Mouse (Mus musculus) forebrain, embryonic 15.5 days (tissue): ENCODE measurements around the gene Susd1. TPM values are rescaled to one million over a fixed set of nuclear protein-coding genes. Genes with fewer than 3 reads are reported as not detected.

Experiments used
- ATAC-seq: fragments of 200-750 bp; cut with Nextera tagmentation; replicated peaks from 2 replicates; pipeline ENCODE4 v1.8.0; 2017; ENCODE audit warnings: mild to moderate bottlenecking, moderate TSS enrichment, moderate library complexity
- H3K27ac ChIP-seq: fragments of 300-500 bp; sonication (generic); replicated peaks from 2 replicates; pipeline ENCODE4 v1.5.1; 2015; ENCODE audit warnings: mild to moderate bottlenecking, inconsistent platforms
- H3K27me3 ChIP-seq: fragments of 300-500 bp; sonication (generic); 2 replicates; pipeline ENCODE4 v1.6.1; 2015; ENCODE audit warnings: inconsistent platforms
- H3K36me3 ChIP-seq: fragments of 300-500 bp; sonication (generic); 2 replicates; pipeline ENCODE4 v1.6.1; 2015; ENCODE audit warnings: mild to moderate bottlenecking, inconsistent platforms
- H3K4me1 ChIP-seq: fragments of 300-500 bp; sonication (generic); 2 replicates; pipeline ENCODE4 v1.6.1; 2015; ENCODE audit warnings: inconsistent platforms
- H3K4me2 ChIP-seq: fragments of 300-500 bp; sonication (generic); replicated peaks from 2 replicates; pipeline ENCODE4 v1.6.1; 2015; ENCODE audit warnings: mild to moderate bottlenecking, inconsistent platforms
- H3K4me3 ChIP-seq: fragments of 300-500 bp; sonication (generic); 2 replicates; pipeline ENCODE4 v1.5.1; 2015; ENCODE audit warnings: mild to moderate bottlenecking, inconsistent platforms
- H3K9ac ChIP-seq: fragments of 300-500 bp; sonication (generic); replicated peaks from 2 replicates; pipeline ENCODE4 v1.6.1; 2015; ENCODE audit warnings: mild to moderate bottlenecking, inconsistent platforms
- H3K9me3 ChIP-seq: fragments of 300-500 bp; sonication (generic); 2 replicates; pipeline ENCODE4 v1.6.1; 2016; ENCODE audit warnings: inconsistent platforms
- WGBS: fragments of 180-500 bp; shearing (Covaris S2); methylation state at CpG from one replicate; pipeline ENCODE4 v1.1.7; 2015; ENCODE audit warnings: mixed read lengths; 5-methylcytosine and 5-hydroxymethylcytosine counted together
- polyA plus RNA-seq: library from polyadenylated mRNA; unstranded; fragments of >200 nt; fragmentation: Nextera tagmentation; extraction: Ambion mirVana; gene quantifications from 2 replicates; pipeline ENCODE4 v1.2.1, GENCODE M21; 2015

The Susd1 gene
- polyA plus RNA-seq, 1 experiment from 2014 or later: 0.90 TPM

- ATAC-seq: no peak
- Histone ChIP-seq H3K4me2 (no peak overlapping the region), H3K9me3 (no peaks in the 10 kb centered on the region), H3K4me1 (no peaks in the 10 kb centered on the region), H3K9ac (no peak overlapping the region), H3K27me3 (0 out of 2 replicates have a peak, but pooled peaks cover 3% of the 10 kb centered on the region), H3K4me3 (no peak overlapping the region), H3K27ac (no peak overlapping the region), H3K36me3 (no peaks in the 10 kb centered on the region)
- WGBS: 94% methylated on average over 2 of the region's 2 CpGs
Measured at GRCm38 (mm10) chr4:59395528-59395927, 42.9 kb downstream of the Susd1 start.

- Histone ChIP-seq H3K27me3 (0 out of 2 replicates have a peak, but pooled peaks cover 3% of the 10 kb centered on the region), H3K36me3 (no peaks in the 10 kb centered on the region), H3K27ac (no peak overlapping the region), H3K9me3 (no peaks in the 10 kb centered on the region), H3K9ac (no peak overlapping the region), H3K4me1 (peaks cover 2% of the 10 kb centered on the region), H3K4me2 (no peak overlapping the region), H3K4me3 (no peak overlapping the region)
- 98% methylated on average over 2 of the region's 2 CpGs for WGBS
- ATAC-seq: no peak
Measured at GRCm38 (mm10) chr4:59394155-59394554, 44.3 kb downstream of the Susd1 start.

- WGBS: 4% methylated on average over 13 of the region's 13 CpGs
- Histone ChIP-seq H3K27ac (peak overlapping the region; percentile 3; the same call in 1 of the 2 replicates), H3K4me2 (peak overlapping the region; percentile 36), H3K36me3 (no peaks in the 10 kb centered on the region), H3K27me3 (0 out of 2 replicates have a peak, but pooled peaks cover 5% of the 10 kb centered on the region), H3K9ac (0 out of 2 replicates have a peak overlapping the region, but pooled peaks have one; percentile 27), H3K4me1 (peaks cover 25% of the 10 kb centered on the region), H3K9me3 (no peaks in the 10 kb centered on the region), H3K4me3 (peak overlapping the region; percentile 16)
- ATAC-seq: peak; percentile 75
Measured at GRCm38 (mm10) chr4:59388447-59389030, 49.9 kb downstream of the Susd1 start.

- Histone ChIP-seq H3K36me3 (no peaks in the 10 kb centered on the region), H3K27ac (no peak overlapping the region), H3K4me2 (no peak overlapping the region), H3K27me3 (0 out of 2 replicates have a peak, but pooled peaks cover 5% of the 10 kb centered on the region), H3K9me3 (no peaks in the 10 kb centered on the region), H3K4me3 (no peak overlapping the region), H3K9ac (no peak overlapping the region), H3K4me1 (peaks cover 30% of the 10 kb centered on the region)
- WGBS: 59% methylated on average over 13 of the region's 13 CpGs
- ATAC-seq: no peak
Measured at GRCm38 (mm10) chr4:59387387-59388210, 50.8 kb downstream of the Susd1 start.

- 88% methylated on average over 10 of the region's 10 CpGs for WGBS
- Histone ChIP-seq H3K9ac (no peak overlapping the region), H3K27me3 (0 out of 2 replicates have a peak, but pooled peaks cover 5% of the 10 kb centered on the region), H3K9me3 (no peaks in the 10 kb centered on the region), H3K36me3 (no peaks in the 10 kb centered on the region), H3K4me1 (peaks cover 44% of the 10 kb centered on the region), H3K4me3 (no peak overlapping the region), H3K4me2 (no peak overlapping the region), H3K27ac (no peak overlapping the region)
- ATAC-seq: no peak
Measured at GRCm38 (mm10) chr4:59385254-59385895, 53.1 kb downstream of the Susd1 start.

- Histone ChIP-seq H3K27ac (no peak overlapping the region), H3K4me3 (no peak overlapping the region), H3K36me3 (no peaks in the 10 kb centered on the region), H3K27me3 (0 out of 2 replicates have a peak, but pooled peaks cover 5% of the 10 kb centered on the region), H3K9ac (no peak overlapping the region), H3K4me2 (no peak overlapping the region), H3K9me3 (no peaks in the 10 kb centered on the region), H3K4me1 (peaks cover 39% of the 10 kb centered on the region)
- peak; percentile 72 for ATAC-seq
- WGBS: 31% methylated on average over 3 of the region's 3 CpGs
Measured at GRCm38 (mm10) chr4:59383791-59384190, 54.6 kb downstream of the Susd1 start.

GRCm38 (mm10) chr4:59382131-59382530 is 56.3 kb downstream of the Susd1 start:
- no peak overlapping the region for H3K9ac ChIP-seq
- ATAC-seq: no peak
- no peaks in the 10 kb centered on the region for H3K9me3 ChIP-seq
- H3K36me3 ChIP-seq: no peaks in the 10 kb centered on the region
- H3K4me2 ChIP-seq: peak overlapping the region; percentile 6; the same call in 1 of the 2 replicates
- H3K27me3 ChIP-seq: no peaks in the 10 kb centered on the region
- peaks cover 29% of the 10 kb centered on the region for H3K4me1 ChIP-seq
- no peak overlapping the region for H3K27ac ChIP-seq
- 27% methylated on average over 12 of the region's 12 CpGs for WGBS
- no peak overlapping the region for H3K4me3 ChIP-seq

- WGBS: 66% methylated on average over 13 of the region's 13 CpGs
- no peak overlapping the region for H3K9ac ChIP-seq
- no peaks in the 10 kb centered on the region for H3K36me3 ChIP-seq
- no peaks in the 10 kb centered on the region for H3K27me3 ChIP-seq
- ATAC-seq: peak; percentile 77
- no peak overlapping the region for H3K4me2 ChIP-seq
- H3K4me3 ChIP-seq: no peak overlapping the region
- no peaks in the 10 kb centered on the region for H3K9me3 ChIP-seq
- peaks cover 29% of the 10 kb centered on the region for H3K4me1 ChIP-seq
- no peak overlapping the region for H3K27ac ChIP-seq
Measured at GRCm38 (mm10) chr4:59381007-59381743, 57.3 kb downstream of the Susd1 start.

GRCm38 (mm10) chr4:59380478-59380877 is 58.0 kb downstream of the Susd1 start:
- Histone ChIP-seq H3K27ac (no peak overlapping the region), H3K9me3 (no peaks in the 10 kb centered on the region), H3K4me1 (peaks cover 29% of the 10 kb centered on the region), H3K9ac (no peak overlapping the region), H3K36me3 (no peaks in the 10 kb centered on the region), H3K4me2 (no peak overlapping the region), H3K27me3 (no peaks in the 10 kb centered on the region), H3K4me3 (no peak overlapping the region)
- ATAC-seq: peak; percentile 46
- 70% methylated on average over 4 of the region's 4 CpGs for WGBS

GRCm38 (mm10) chr4:59379876-59380275 is 58.6 kb downstream of the Susd1 start:
- Histone ChIP-seq H3K9ac (no peak overlapping the region), H3K36me3 (no peaks in the 10 kb centered on the region)
- WGBS: 82% methylated on average over 5 of the region's 5 CpGs

GRCm38 (mm10) chr4:59378631-59379030 is 59.8 kb downstream of the Susd1 start:
- no peaks in the 10 kb centered on the region for H3K36me3 ChIP-seq
- no peak overlapping the region for H3K4me2 ChIP-seq
- WGBS: 89% methylated on average over 4 of the region's 4 CpGs
- peaks cover 20% of the 10 kb centered on the region for H3K4me1 ChIP-seq
- H3K9me3 ChIP-seq: no peaks in the 10 kb centered on the region
- no peak overlapping the region for H3K9ac ChIP-seq
- H3K27ac ChIP-seq: no peak overlapping the region
- no peaks in the 10 kb centered on the region for H3K27me3 ChIP-seq
- no peak for ATAC-seq
- no peak overlapping the region for H3K4me3 ChIP-seq

More at GRCm38 (mm10) chr4:59379876-59380275, 58.6 kb downstream of the Susd1 start:
- H3K9me3 ChIP-seq: no peaks in the 10 kb centered on the region
- H3K27me3 ChIP-seq: no peaks in the 10 kb centered on the region
- H3K4me3 ChIP-seq: no peak overlapping the region
- no peak for ATAC-seq
- H3K4me2 ChIP-seq: no peak overlapping the region
- H3K27ac ChIP-seq: no peak overlapping the region
- H3K4me1 ChIP-seq: peaks cover 29% of the 10 kb centered on the region
